ENCODE assay signal across 7 mouse cellular contexts in genomic region chr11:60953803-60954202, GRCm38 (mm10). TPM values are rescaled to one million over a fixed set of nuclear protein-coding genes. Genes with fewer than 3 reads are reported as not detected.
DNase-seq lines count a peak whose midpoint lies in the region; ATAC-seq and TF ChIP-seq lines count a peak whose summit lies in the region.

No protein-coding gene starts in this region.

- peak overlapping the region; percentile 45 for H3K9ac ChIP-seq in embryonic facial prominence, embryonic 14.5 days (ENCODE audit: low read depth, low read length)
- H3K9ac ChIP-seq in limb, embryonic 12.5 days (replicated peaks) = no peak overlapping the region
- H3K9ac ChIP-seq in midbrain, embryonic 15.5 days = no peak overlapping the region

- ATAC-seq in embryonic facial prominence, embryonic 14.5 days (ENCODE audit: low read depth) = peak; percentile 99
- ATAC-seq in limb, embryonic 12.5 days (ENCODE audit: insufficient number of reproducible peaks, insufficient read depth, low FRiP score, low TSS enrichment, low read depth) = peak; percentile 95
- ATAC-seq in midbrain, embryonic 15.5 days (replicated peaks) = peak; percentile 94

- peak; percentile 67 for TF ChIP-seq CTCF in bone marrow, adult 2 months (IDR thresholded peaks at IDR 0.05; ENCODE audit: control insufficient read depth, insufficient read depth, low read length)
- peak; percentile 61; the same call in 1 of the 2 replicates for TF ChIP-seq CTCF in spleen, adult 2 months (IDR thresholded peaks at IDR 0.05; ENCODE audit: extremely low read depth, insufficient read depth, insufficient read length, insufficient replicate concordance)

- DNase-seq in embryonic facial prominence, embryonic 14.5 days (ENCODE audit: low spot score) = peak; percentile 96
- peak; percentile 78 for DNase-seq in heart, adult 8-10 months (ENCODE audit: low spot score)
- DNase-seq in kidney, adult 8-10 months = peak; percentile 88 to 93
- DNase-seq in spleen, adult 2 months (ENCODE audit: low read depth in 1 of 2, low spot score in 2 of 2) = peak; percentile 49 to 76

- H3K4me2 ChIP-seq in embryonic facial prominence, embryonic 14.5 days (ENCODE audit: low read depth, low read length) = peak overlapping the region; percentile 36
- H3K4me2 ChIP-seq in limb, embryonic 12.5 days = peak overlapping the region; percentile 8; the same call in 1 of the 2 replicates
- peak overlapping the region; percentile 36 for H3K4me2 ChIP-seq in midbrain, embryonic 15.5 days

- no peak overlapping the region for H3K27ac ChIP-seq in bone marrow, adult 2 months (ENCODE audit: control insufficient read depth, insufficient read depth, low read depth, low read length, poor library complexity)
- H3K27ac ChIP-seq in embryonic facial prominence, embryonic 14.5 days (replicated peaks; ENCODE audit: low read depth, low read length) = no peak overlapping the region
- H3K27ac ChIP-seq in limb, embryonic 12.5 days = no peak overlapping the region
- H3K27ac ChIP-seq in midbrain, embryonic 15.5 days = peak overlapping the region; percentile 35
- no peak overlapping the region for H3K27ac ChIP-seq in spleen, adult 2 months (ENCODE audit: insufficient read depth, low read length)

- H3K27me3 ChIP-seq in embryonic facial prominence, embryonic 14.5 days (replicated peaks; ENCODE audit: control insufficient read depth, insufficient read depth, low read length) = no peaks in the 10 kb centered on the region
- H3K27me3 ChIP-seq in limb, embryonic 12.5 days = no peaks in the 10 kb centered on the region
- no peaks in the 10 kb centered on the region for H3K27me3 ChIP-seq in midbrain, embryonic 15.5 days (replicated peaks)
- H3K27me3 ChIP-seq in spleen, adult 2 months (ENCODE audit: control insufficient read depth, insufficient read depth, low read length) = no peaks in the 10 kb centered on the region

- peaks cover 25% of the 10 kb centered on the region for H3K36me3 ChIP-seq in embryonic facial prominence, embryonic 14.5 days (ENCODE audit: control insufficient read depth, insufficient read depth, low read length)
- peaks cover 34% of the 10 kb centered on the region for H3K36me3 ChIP-seq in limb, embryonic 12.5 days
- H3K36me3 ChIP-seq in midbrain, embryonic 15.5 days (replicated peaks) = peaks cover 14% of the 10 kb centered on the region; the same call in 1 of the 2 replicates
- peaks cover 12% of the 10 kb centered on the region for H3K36me3 ChIP-seq in spleen, adult 2 months (ENCODE audit: control insufficient read depth, insufficient read depth, low read length)

- TF ChIP-seq POLR2A in bone marrow, adult 2 months (IDR thresholded peaks at IDR 0.05; ENCODE audit: borderline replicate concordance, control insufficient read depth, low read depth, low read length) = no peak
- no peak for TF ChIP-seq POLR2A in spleen, adult 2 months (IDR thresholded peaks at IDR 0.05; ENCODE audit: low read depth, low read length)

- 16% methylated on average over 15 of the region's 15 CpGs for WGBS in bone marrow, adult 2 months
- WGBS in embryonic facial prominence, embryonic 14.5 days = 7% methylated on average over 15 of the region's 15 CpGs
- 12% methylated on average over 15 of the region's 15 CpGs for WGBS in limb, embryonic 12.5 days
- 8% methylated on average over 15 of the region's 15 CpGs for WGBS in midbrain, embryonic 15.5 days
- WGBS in spleen, adult 2 months = 12% methylated on average over 15 of the region's 15 CpGs

- H3K4me3 ChIP-seq in bone marrow, adult 2 months (replicated peaks; ENCODE audit: control insufficient read depth, low read depth, low read length) = no peak overlapping the region
- no peak overlapping the region for H3K4me3 ChIP-seq in embryonic facial prominence, embryonic 14.5 days (ENCODE audit: low read depth, low read length)
- no peak overlapping the region for H3K4me3 ChIP-seq in limb, embryonic 12.5 days (replicated peaks)
- no peak overlapping the region for H3K4me3 ChIP-seq in midbrain, embryonic 15.5 days
- no peak overlapping the region for H3K4me3 ChIP-seq in spleen, adult 2 months (ENCODE audit: extremely low read depth, insufficient read depth, insufficient read length)

- H3K9me3 ChIP-seq in embryonic facial prominence, embryonic 14.5 days (ENCODE audit: control insufficient read depth, low read length) = no peaks in the 10 kb centered on the region
- H3K9me3 ChIP-seq in limb, embryonic 12.5 days = no peaks in the 10 kb centered on the region
- H3K9me3 ChIP-seq in midbrain, embryonic 15.5 days = no peaks in the 10 kb centered on the region

- H3K4me1 ChIP-seq in bone marrow, adult 2 months (ENCODE audit: control insufficient read depth, insufficient read depth, low read length) = no peaks in the 10 kb centered on the region
- H3K4me1 ChIP-seq in embryonic facial prominence, embryonic 14.5 days (ENCODE audit: control insufficient read depth, insufficient read depth, low read length) = no peaks in the 10 kb centered on the region
- H3K4me1 ChIP-seq in limb, embryonic 12.5 days (replicated peaks) = peaks cover 8% of the 10 kb centered on the region
- peaks cover 10% of the 10 kb centered on the region; the same call in 1 of the 2 replicates for H3K4me1 ChIP-seq in midbrain, embryonic 15.5 days
- H3K4me1 ChIP-seq in spleen, adult 2 months (ENCODE audit: control insufficient read depth, insufficient read depth, insufficient read length) = no peaks in the 10 kb centered on the region; the same call in 1 of the 2 replicates

RNA-seq across cellular contexts. Expression of gene Map2k3, which starts 22.0 kb away (rescaled TPM):
- 68.0 and 74.9 TPM in 2 replicates for polyA plus RNA-seq in bone marrow, adult 2 months (2011; ENCODE audit: insufficient read depth, insufficient read length, low replicate concordance, missing spikeins)
- polyA plus RNA-seq in embryonic facial prominence, embryonic 14.5 days (2014; fragmentation: Nextera tagmentation; extraction: Ambion mirVana) = 76.1 and 78.6 TPM in 2 replicates
- 10 to 100 TPM; 74.6 to 80.8 (median 77.0) TPM for total RNA-seq in heart, adult 8-10 months (2022)
- polyA plus RNA-seq in limb, embryonic 12.5 days (2016; fragmentation: Nextera tagmentation; extraction: Ambion mirVana) = 83.1 and 84.7 TPM in 2 replicates
- polyA plus RNA-seq in midbrain, embryonic 15.5 days (2015; fragmentation: Nextera tagmentation; extraction: Ambion mirVana) = 32.0 and 34.0 TPM in 2 replicates
- 22.0 and 23.2 TPM in 2 replicates for polyA plus RNA-seq in spleen, adult 2 months (2012; rRNA removed)

RNA-seq across cellular contexts. Expression of gene Natd1, which starts 39.3 kb away (rescaled TPM):
- 6.6 and 9.1 TPM in 2 replicates for polyA plus RNA-seq in bone marrow, adult 2 months (2011; ENCODE audit: insufficient read depth, insufficient read length, low replicate concordance, missing spikeins)
- polyA plus RNA-seq in embryonic facial prominence, embryonic 14.5 days (2014; fragmentation: Nextera tagmentation; extraction: Ambion mirVana) = 18.8 and 19.4 TPM in 2 replicates
- total RNA-seq in heart, adult 8-10 months (2022) = 10 to 100 TPM in 2 of 4 experiments, 1 to 10 TPM in 2; 8.6 to 15.0 (median 11.0) TPM
- 14.2 and 15.9 TPM in 2 replicates for polyA plus RNA-seq in limb, embryonic 12.5 days (2016; fragmentation: Nextera tagmentation; extraction: Ambion mirVana)
- 31.6 and 39.2 TPM in 2 replicates for polyA plus RNA-seq in midbrain, embryonic 15.5 days (2015; fragmentation: Nextera tagmentation; extraction: Ambion mirVana)
- polyA plus RNA-seq in spleen, adult 2 months (2012; rRNA removed) = 23.2 and 27.1 TPM in 2 replicates
